Mouse (Mus musculus): ENCODE results near the gene Spata2l. TPM values are rescaled to one million over a fixed set of nuclear protein-coding genes. Genes with fewer than 3 reads are reported as not detected.

Spata2l gene
- total and polyA plus RNA-seq, 2 experiments from 2014 or later = 14.3 to 19.6 TPM

DNA sequence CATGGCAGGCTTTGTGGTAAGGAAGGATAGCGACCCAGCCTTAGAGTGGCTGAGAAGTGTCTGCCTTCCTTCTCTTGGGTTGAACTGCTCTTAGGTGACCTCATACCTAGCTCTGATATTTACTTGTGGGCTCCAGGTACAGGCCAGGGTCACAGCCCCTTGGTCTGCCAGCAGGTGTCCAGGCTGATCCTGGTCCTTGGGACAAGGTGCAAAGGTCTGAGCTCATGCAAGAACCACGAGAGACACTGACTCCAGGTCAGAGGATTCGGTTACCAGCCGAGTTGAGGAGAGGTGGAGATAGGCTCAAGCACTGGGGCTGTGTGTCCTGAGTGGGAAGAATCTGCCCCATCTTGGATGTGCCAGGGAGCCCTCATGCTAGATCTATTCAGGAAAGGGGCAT lies 8.3 kb upstream of the Spata2l start:
- no peak for TF ChIP-seq CTCF (IDR thresholded peaks at IDR 0.05)
- Histone ChIP-seq H3K27me3 (ENCODE audit: insufficient read depth, low read length) (no peaks in the 10 kb centered on the region), H3K4me1 (ENCODE audit: insufficient read depth, low read length) (no peaks in the 10 kb centered on the region), H3K9me3 (ENCODE audit: low read length) (no peaks in the 10 kb centered on the region), H3K4me3 (ENCODE audit: low read depth, low read length) (no peak overlapping the region), H3K27ac (ENCODE audit: low read depth, low read length) (no peak overlapping the region), H3K4me2 (ENCODE audit: low read depth, low read length, poor library complexity, severe bottlenecking) (no peak overlapping the region), H3K9ac (replicated peaks; ENCODE audit: low read length, poor library complexity, severe bottlenecking) (no peak overlapping the region), H3K36me3 (ENCODE audit: insufficient read depth, low read length) (peaks cover 73% of the 10 kb centered on the region)
- WGBS = 94% methylated on average over 4 of the region's 4 CpGs
- ATAC-seq (ENCODE audit: low FRiP score) = no peak
- DNase-seq (ENCODE audit: low spot score) = no peak

DNA sequence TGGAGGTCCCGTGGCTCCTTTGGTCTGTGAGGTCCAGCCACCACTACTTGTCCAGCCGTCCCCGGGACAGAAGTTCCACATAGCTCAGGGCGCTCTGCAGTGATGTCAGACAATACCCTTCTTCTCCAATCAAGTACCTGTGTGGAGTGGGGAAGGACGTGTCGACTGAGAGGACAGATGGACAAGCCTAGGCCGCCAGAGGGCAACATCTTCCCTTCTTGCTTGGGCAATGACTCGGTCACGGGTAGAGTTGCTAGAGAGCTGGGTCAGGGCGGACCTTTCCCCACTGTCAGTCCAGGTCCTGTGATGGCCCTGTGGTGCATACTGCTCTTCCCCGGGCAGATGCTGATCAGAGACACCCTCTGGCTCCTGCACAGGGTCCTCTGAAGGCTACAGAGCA lies 7.0 kb upstream of the Spata2l start:
- no peaks in the 10 kb centered on the region for H3K4me1 ChIP-seq (ENCODE audit: insufficient read depth, low read length)
- H3K36me3 ChIP-seq (ENCODE audit: insufficient read depth, low read length) = peaks cover 60% of the 10 kb centered on the region
- no peaks in the 10 kb centered on the region for H3K9me3 ChIP-seq (ENCODE audit: low read length)
- 71% methylated on average over 11 of the region's 11 CpGs for WGBS
- no peak overlapping the region for H3K4me2 ChIP-seq (ENCODE audit: low read depth, low read length, poor library complexity, severe bottlenecking)
- H3K9ac ChIP-seq (replicated peaks; ENCODE audit: low read length, poor library complexity, severe bottlenecking) = no peak overlapping the region
- H3K27ac ChIP-seq (ENCODE audit: low read depth, low read length) = no peak overlapping the region
- H3K4me3 ChIP-seq (ENCODE audit: low read depth, low read length) = no peak overlapping the region
- DNase-seq (ENCODE audit: low spot score) = no peak
- TF ChIP-seq CTCF (IDR thresholded peaks at IDR 0.05) = peak; percentile 12; the same call in 1 of the 2 replicates
- no peak for ATAC-seq (ENCODE audit: low FRiP score)
- H3K27me3 ChIP-seq (ENCODE audit: insufficient read depth, low read length) = no peaks in the 10 kb centered on the region

DNA sequence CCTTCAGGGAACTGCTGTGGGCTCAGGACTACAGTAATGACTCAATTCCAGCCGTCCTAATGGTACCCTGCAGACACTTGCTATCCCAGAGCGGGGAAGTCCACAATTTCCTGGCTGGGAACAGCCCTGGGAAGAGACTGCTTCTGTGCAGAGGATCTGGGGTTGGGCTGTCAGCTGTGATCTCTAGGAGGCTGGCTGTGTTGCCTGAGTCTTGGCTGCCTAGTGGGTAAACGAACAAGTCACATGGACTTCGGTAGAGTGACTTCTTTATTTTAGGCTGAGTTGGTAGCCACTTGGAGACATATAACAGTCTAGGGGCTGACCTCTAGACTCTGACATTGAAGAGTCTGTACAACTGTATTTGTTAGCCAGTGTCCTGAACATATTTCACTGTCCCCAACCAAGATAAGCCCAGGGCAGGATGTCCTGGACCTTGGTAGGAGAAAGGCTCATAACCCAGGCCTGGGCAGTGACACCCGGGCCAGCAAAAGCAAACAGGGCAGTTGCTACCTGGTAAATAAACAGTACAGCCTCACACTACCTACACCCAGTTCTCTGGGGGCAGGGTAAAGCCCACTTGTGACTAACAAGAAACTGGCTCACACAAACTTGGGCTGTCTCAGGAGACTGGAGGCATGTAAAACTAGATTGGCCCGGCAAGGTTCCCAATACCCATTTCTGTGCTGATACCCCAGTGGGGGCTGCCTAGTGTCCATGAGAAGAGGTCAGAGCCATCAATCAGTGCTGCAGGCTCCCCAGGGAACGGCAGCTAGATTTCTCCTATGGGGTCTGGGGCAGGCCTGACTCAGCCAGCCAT lies 6.3 kb upstream of the Spata2l start:
- Histone ChIP-seq H3K4me3 (ENCODE audit: low read depth, low read length) (no peak overlapping the region), H3K4me2 (ENCODE audit: low read depth, low read length, poor library complexity, severe bottlenecking) (no peak overlapping the region), H3K4me1 (ENCODE audit: insufficient read depth, low read length) (no peaks in the 10 kb centered on the region), H3K27me3 (ENCODE audit: insufficient read depth, low read length) (no peaks in the 10 kb centered on the region), H3K9ac (replicated peaks; ENCODE audit: low read length, poor library complexity, severe bottlenecking) (no peak overlapping the region), H3K9me3 (ENCODE audit: low read length) (no peaks in the 10 kb centered on the region), H3K36me3 (ENCODE audit: insufficient read depth, low read length) (peaks cover 53% of the 10 kb centered on the region), H3K27ac (ENCODE audit: low read depth, low read length) (no peak overlapping the region)
- TF ChIP-seq CTCF (IDR thresholded peaks at IDR 0.05) = no peak
- ATAC-seq (ENCODE audit: low FRiP score) (no peak), DNase-seq (ENCODE audit: low spot score) (no peak)
- WGBS = 89% methylated on average over 7 of the region's 7 CpGs

DNA sequence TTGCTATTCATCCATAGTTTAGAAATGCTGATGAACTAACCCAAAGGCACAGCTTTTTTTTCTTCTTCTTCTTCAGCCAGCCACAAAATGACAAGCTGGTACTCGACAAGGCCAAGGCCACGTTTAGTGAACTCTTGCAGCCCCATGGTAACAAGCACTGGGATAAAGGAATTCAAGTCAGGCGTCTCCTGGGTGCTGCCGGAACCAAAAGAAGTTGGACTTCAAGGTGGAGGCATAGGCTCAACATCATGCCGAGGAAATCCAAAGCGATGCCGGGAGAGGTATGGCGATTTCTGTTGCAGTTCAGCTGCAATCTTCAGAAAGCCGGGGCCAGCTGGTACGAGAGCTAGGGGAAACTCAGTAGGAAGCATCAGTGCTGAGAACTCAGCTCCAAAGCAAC lies 3.4 kb upstream of the Spata2l start:
- ATAC-seq (ENCODE audit: low FRiP score) = no peak
- 81% methylated on average over 10 of the region's 10 CpGs for WGBS
- Histone ChIP-seq H3K27me3 (ENCODE audit: insufficient read depth, low read length) (no peaks in the 10 kb centered on the region), H3K4me3 (ENCODE audit: low read depth, low read length) (no peak overlapping the region), H3K9ac (replicated peaks; ENCODE audit: low read length, poor library complexity, severe bottlenecking) (no peak overlapping the region), H3K27ac (ENCODE audit: low read depth, low read length) (no peak overlapping the region), H3K4me1 (ENCODE audit: insufficient read depth, low read length) (peaks cover 4% of the 10 kb centered on the region; the same call in 1 of the 2 replicates), H3K9me3 (ENCODE audit: low read length) (no peaks in the 10 kb centered on the region), H3K4me2 (ENCODE audit: low read depth, low read length, poor library complexity, severe bottlenecking) (no peak overlapping the region), H3K36me3 (ENCODE audit: insufficient read depth, low read length) (peaks cover 26% of the 10 kb centered on the region)
- DNase-seq (ENCODE audit: low spot score) = no peak
- TF ChIP-seq CTCF (IDR thresholded peaks at IDR 0.05) = no peak

DNA sequence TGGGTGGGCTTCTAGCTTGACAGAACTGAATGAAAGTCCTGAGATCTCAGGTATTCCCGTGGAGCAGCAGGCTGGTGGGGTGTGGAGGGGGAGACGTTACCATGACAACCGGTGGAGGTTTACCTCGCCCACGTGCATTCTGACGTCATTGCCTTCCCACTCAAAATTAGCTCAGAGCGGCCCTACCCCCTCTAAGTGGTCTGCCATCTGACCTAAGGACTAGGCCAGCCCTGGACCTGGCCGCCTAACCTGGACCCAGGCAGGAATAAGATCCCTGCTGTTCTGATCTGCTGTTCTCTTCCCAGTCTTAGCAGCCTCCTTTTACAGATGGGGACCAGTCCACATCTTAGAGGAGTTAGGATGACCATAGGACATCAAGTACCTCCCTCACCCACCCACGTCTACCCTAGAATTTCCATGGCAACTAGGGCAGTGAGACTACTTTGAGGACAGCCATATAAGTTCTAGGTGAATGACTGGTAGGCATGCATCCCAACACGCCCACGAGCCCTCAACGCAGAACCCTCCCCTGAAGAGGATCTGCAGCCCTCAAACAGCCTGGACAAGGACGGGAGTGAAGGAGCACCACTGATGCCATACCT lies 1.0 kb downstream of the Spata2l start:
- Histone ChIP-seq H3K9ac (replicated peaks; ENCODE audit: low read length, poor library complexity, severe bottlenecking) (peak overlapping the region; percentile 73), H3K9me3 (ENCODE audit: low read length) (no peaks in the 10 kb centered on the region), H3K27me3 (ENCODE audit: insufficient read depth, low read length) (no peaks in the 10 kb centered on the region), H3K27ac (ENCODE audit: low read depth, low read length) (no peak overlapping the region), H3K4me1 (ENCODE audit: insufficient read depth, low read length) (peaks cover 5% of the 10 kb centered on the region; the same call in 1 of the 2 replicates), H3K4me3 (ENCODE audit: low read depth, low read length) (peak overlapping the region; percentile 51), H3K36me3 (ENCODE audit: insufficient read depth, low read length) (no peaks in the 10 kb centered on the region), H3K4me2 (ENCODE audit: low read depth, low read length, poor library complexity, severe bottlenecking) (peak overlapping the region; percentile 87)
- TF ChIP-seq CTCF (IDR thresholded peaks at IDR 0.05) = no peak
- DNase-seq (ENCODE audit: low spot score) (peak; percentile 68), ATAC-seq (ENCODE audit: low FRiP score) (peak; percentile 15; the same call in 1 of the 2 replicates)
- WGBS = 29% methylated on average over 13 of the region's 13 CpGs

DNA sequence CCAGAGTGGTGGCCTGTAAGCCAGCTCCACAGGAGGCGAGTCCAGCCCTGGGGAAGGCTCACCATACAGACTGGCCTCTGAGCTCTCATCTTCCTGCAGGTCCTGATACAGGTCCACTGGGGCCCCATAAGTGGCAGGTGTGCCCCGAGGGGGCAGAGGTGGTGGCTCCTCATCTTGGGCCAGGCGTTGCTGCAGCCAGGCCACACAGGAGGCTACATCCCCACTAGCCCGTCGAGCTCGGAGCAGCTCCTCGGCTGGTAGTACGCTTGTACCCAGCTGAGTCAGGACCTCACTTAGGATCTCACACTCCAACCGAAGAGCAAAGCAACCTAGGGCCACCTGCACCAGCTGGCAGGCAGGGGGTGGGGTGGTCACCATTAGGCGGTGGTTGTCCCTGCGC lies 2.3 kb downstream of the Spata2l start:
- WGBS = 79% methylated on average over 11 of the region's 11 CpGs
- H3K36me3 ChIP-seq (ENCODE audit: insufficient read depth, low read length) = 0 out of 2 replicates have a peak, but pooled peaks cover 2% of the 10 kb centered on the region
- H3K27me3 ChIP-seq (ENCODE audit: insufficient read depth, low read length) = no peaks in the 10 kb centered on the region
- TF ChIP-seq CTCF (IDR thresholded peaks at IDR 0.05) = no peak
- H3K4me2 ChIP-seq (ENCODE audit: low read depth, low read length, poor library complexity, severe bottlenecking) = no peak overlapping the region
- no peaks in the 10 kb centered on the region for H3K9me3 ChIP-seq (ENCODE audit: low read length)
- H3K9ac ChIP-seq (replicated peaks; ENCODE audit: low read length, poor library complexity, severe bottlenecking) = no peak overlapping the region
- DNase-seq (ENCODE audit: low spot score) = no peak
- no peak overlapping the region for H3K4me3 ChIP-seq (ENCODE audit: low read depth, low read length)
- no peak for ATAC-seq (ENCODE audit: low FRiP score)
- H3K4me1 ChIP-seq (ENCODE audit: insufficient read depth, low read length) = peaks cover 5% of the 10 kb centered on the region; the same call in 1 of the 2 replicates
- H3K27ac ChIP-seq (ENCODE audit: low read depth, low read length) = no peak overlapping the region

Data from midbrain, postnatal 0 days (tissue).